Mouse (Mus musculus): Measurements from ENCODE around the gene Zswim3. TPM values are rescaled to one million over a fixed set of nuclear protein-coding genes. Genes with fewer than 3 reads are reported as not detected.
"Not testable (repeated sequence)": the region's sequence is repeated elsewhere in the genome, so short reads cannot be mapped to it uniquely, and the experiment has no call there.

Gene Zswim3
- polyA plus RNA-seq, 1 experiment, result 18.0 TPM

GRCm38 (mm10) chr2:164832032-164832747 lies 27.3 kb downstream of the Zswim3 start:
- Histone ChIP-seq H3K27me3 (ENCODE audit: control insufficient read depth, insufficient read depth, low read length) (no peaks in the 10 kb centered on the region), H3K36me3 (ENCODE audit: control insufficient read depth, insufficient read depth, low read length) (no peaks in the 10 kb centered on the region), H3K27ac (ENCODE audit: control insufficient read depth, insufficient read depth, low read depth, low read length) (no peak overlapping the region), H3K4me1 (ENCODE audit: control insufficient read depth, insufficient read depth, low read length) (peaks cover 18% of the 10 kb centered on the region), H3K4me3 (ENCODE audit: control insufficient read depth, low read depth, low read length) (no peak overlapping the region; the same call in 1 of the 2 replicates)
- TF ChIP-seq CTCF (IDR thresholded peaks at IDR 0.05; ENCODE audit: control insufficient read depth, insufficient read depth, insufficient replicate concordance, low read depth, low read length), result no peak

GRCm38 (mm10) chr2:164832748-164833301 lies 27.9 kb downstream of the Zswim3 start, which contains the start of gene Ctsa:
Gene Ctsa (plus strand): TSS chr2:164832873.
- TF ChIP-seq POLR2A (IDR thresholded peaks at IDR 0.05; ENCODE audit: control insufficient read depth, low read depth, low read length) (no peak), CTCF (IDR thresholded peaks at IDR 0.05; ENCODE audit: control insufficient read depth, insufficient read depth, insufficient replicate concordance, low read depth, low read length) (0 out of 2 replicates have a peak, but pooled peaks have one; percentile 31)
- Histone ChIP-seq H3K4me1 (ENCODE audit: control insufficient read depth, insufficient read depth, low read length) (peaks cover 18% of the 10 kb centered on the region), H3K36me3 (ENCODE audit: control insufficient read depth, insufficient read depth, low read length) (no peaks in the 10 kb centered on the region), H3K4me3 (ENCODE audit: control insufficient read depth, low read depth, low read length) (peak within 1 kb of the TSS; percentile 84), H3K27ac (ENCODE audit: control insufficient read depth, insufficient read depth, low read depth, low read length) (peak within 1 kb of the TSS; percentile 43), H3K27me3 (ENCODE audit: control insufficient read depth, insufficient read depth, low read length) (no peaks in the 10 kb centered on the region)

DNA sequence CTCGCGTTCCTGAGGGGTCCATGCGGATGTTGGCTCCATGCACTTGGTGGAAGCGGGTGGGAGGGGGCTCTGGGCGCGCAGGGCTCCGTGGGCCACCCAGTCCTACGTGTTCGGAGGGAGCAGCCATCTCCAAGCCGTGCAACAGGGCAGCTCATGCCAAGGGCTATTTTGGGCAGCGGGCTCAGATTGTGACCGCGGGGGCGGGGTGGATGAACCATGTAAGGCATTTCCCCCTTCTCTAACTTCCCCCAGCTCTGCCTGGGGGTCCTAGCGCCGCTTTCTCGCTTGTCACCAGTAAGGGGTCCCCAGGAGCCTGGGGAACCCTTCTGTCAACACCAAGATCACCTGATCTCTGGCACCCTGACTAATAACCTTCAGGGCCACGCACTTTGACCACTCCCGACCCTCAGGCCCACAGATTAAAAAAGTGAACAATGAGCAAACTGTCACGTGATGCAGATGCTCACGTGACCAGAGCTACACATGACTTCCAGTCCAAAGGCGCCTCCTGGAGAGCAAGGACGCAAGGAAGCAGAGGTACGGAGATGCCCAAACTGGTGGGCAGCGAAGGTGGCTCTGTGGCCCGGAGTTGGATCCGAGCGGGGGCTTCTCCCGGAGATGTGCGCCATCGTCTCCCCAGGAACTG lies 28.5 kb downstream of the Zswim3 start, which contains the start of gene Neurl2:
Neurl2 (minus strand) TSS at position 143 of the 646 bp plus-strand sequence.
- Histone ChIP-seq H3K27ac (ENCODE audit: control insufficient read depth, insufficient read depth, low read depth, low read length) (peak within 1 kb of the TSS; percentile 43), H3K4me3 (ENCODE audit: control insufficient read depth, low read depth, low read length) (peak within 1 kb of the TSS; percentile 84), H3K4me1 (ENCODE audit: control insufficient read depth, insufficient read depth, low read length) (peaks cover 18% of the 10 kb centered on the region), H3K27me3 (ENCODE audit: control insufficient read depth, insufficient read depth, low read length) (no peaks in the 10 kb centered on the region), H3K36me3 (ENCODE audit: control insufficient read depth, insufficient read depth, low read length) (no peaks in the 10 kb centered on the region)
- TF ChIP-seq POLR2A (IDR thresholded peaks at IDR 0.05; ENCODE audit: control insufficient read depth, low read depth, low read length) (no peak), CTCF (IDR thresholded peaks at IDR 0.05; ENCODE audit: control insufficient read depth, insufficient read depth, insufficient replicate concordance, low read depth, low read length) (no peak)

DNA sequence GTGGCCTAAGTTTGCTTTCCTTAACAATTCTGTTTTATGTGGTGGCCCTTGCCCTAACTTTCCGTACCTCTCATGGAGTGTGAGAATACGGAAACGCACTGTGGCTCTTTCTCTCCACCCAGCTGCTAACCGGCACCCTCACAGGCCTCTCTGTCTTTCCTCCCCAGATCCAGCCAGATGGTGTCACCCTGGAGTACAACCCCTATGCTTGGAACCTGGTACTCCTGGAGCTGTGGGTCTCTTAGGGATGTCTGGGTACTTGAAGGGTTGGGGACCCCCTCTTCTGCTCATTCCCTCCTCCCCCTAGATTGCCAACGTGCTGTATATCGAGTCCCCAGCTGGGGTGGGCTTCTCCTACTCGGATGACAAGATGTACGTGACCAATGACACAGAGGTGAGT lies 29.6 kb downstream of the Zswim3 start:
- no peak overlapping the region for H3K27ac ChIP-seq (ENCODE audit: control insufficient read depth, insufficient read depth, low read depth, low read length)
- H3K27me3 ChIP-seq (ENCODE audit: control insufficient read depth, insufficient read depth, low read length), result no peaks in the 10 kb centered on the region
- TF ChIP-seq POLR2A (IDR thresholded peaks at IDR 0.05; ENCODE audit: control insufficient read depth, low read depth, low read length) (no peak), CTCF (IDR thresholded peaks at IDR 0.05; ENCODE audit: control insufficient read depth, insufficient read depth, insufficient replicate concordance, low read depth, low read length) (no peak)
- H3K36me3 ChIP-seq (ENCODE audit: control insufficient read depth, insufficient read depth, low read length), result no peaks in the 10 kb centered on the region
- peaks cover 18% of the 10 kb centered on the region for H3K4me1 ChIP-seq (ENCODE audit: control insufficient read depth, insufficient read depth, low read length)
- H3K4me3 ChIP-seq (ENCODE audit: control insufficient read depth, low read depth, low read length), result no peak overlapping the region; the same call in 1 of the 2 replicates

DNA sequence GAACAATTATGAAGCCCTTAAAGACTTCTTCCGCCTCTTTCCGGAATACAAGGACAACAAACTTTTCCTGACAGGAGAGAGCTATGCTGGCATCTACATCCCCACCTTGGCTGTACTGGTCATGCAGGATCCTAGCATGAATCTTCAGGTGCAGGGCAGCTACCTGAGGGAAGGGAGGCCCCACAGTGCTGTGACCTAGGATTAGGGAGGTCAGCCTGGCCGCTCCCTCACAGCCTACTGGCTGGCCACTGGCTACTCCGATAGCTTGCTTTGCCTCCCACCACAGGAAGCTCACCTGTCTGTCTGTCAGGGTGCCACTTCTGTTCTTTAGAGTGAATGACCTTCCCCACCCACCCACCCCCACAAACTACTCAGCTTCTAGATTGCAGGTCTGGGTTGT lies 30.3 kb downstream of the Zswim3 start:
- TF ChIP-seq CTCF (IDR thresholded peaks at IDR 0.05; ENCODE audit: control insufficient read depth, insufficient read depth, insufficient replicate concordance, low read depth, low read length) (no peak), POLR2A (IDR thresholded peaks at IDR 0.05; ENCODE audit: control insufficient read depth, low read depth, low read length) (no peak)
- Histone ChIP-seq H3K27me3 (ENCODE audit: control insufficient read depth, insufficient read depth, low read length) (no peaks in the 10 kb centered on the region), H3K4me3 (ENCODE audit: control insufficient read depth, low read depth, low read length) (no peak overlapping the region), H3K4me1 (ENCODE audit: control insufficient read depth, insufficient read depth, low read length) (peaks cover 18% of the 10 kb centered on the region), H3K27ac (ENCODE audit: control insufficient read depth, insufficient read depth, low read depth, low read length) (no peak overlapping the region), H3K36me3 (ENCODE audit: control insufficient read depth, insufficient read depth, low read length) (no peaks in the 10 kb centered on the region)

DNA sequence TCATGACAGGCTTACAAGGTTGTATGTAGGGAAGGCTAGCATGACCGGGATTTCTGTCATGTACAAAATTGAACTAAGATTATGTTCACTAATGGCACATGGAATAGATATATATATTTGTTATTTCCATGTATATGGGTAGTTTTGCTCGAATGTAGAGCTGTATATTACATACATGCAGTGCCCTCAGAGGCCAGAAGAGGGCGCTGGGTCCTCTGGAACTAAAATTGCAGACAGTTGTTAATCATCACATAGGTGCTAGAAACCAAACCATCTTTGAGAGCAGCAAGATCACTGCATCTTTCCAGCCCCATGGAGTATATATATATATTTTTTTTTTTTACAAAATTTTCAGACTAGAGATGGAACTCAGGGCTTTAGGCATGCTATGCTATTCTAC lies 40.9 kb downstream of the Zswim3 start:
- Histone ChIP-seq H3K4me1 (ENCODE audit: control insufficient read depth, insufficient read depth, low read length) (peaks cover 2% of the 10 kb centered on the region; the same call in 1 of the 2 replicates), H3K36me3 (ENCODE audit: control insufficient read depth, insufficient read depth, low read length) (no peaks in the 10 kb centered on the region), H3K4me3 (ENCODE audit: control insufficient read depth, low read depth, low read length) (no peak overlapping the region), H3K27me3 (ENCODE audit: control insufficient read depth, insufficient read depth, low read length) (no peaks in the 10 kb centered on the region), H3K27ac (ENCODE audit: control insufficient read depth, insufficient read depth, low read depth, low read length) (no peak overlapping the region)
- TF ChIP-seq CTCF (IDR thresholded peaks at IDR 0.05; ENCODE audit: control insufficient read depth, insufficient read depth, insufficient replicate concordance, low read depth, low read length) (no peak; the same call in 1 of the 2 replicates), POLR2A (IDR thresholded peaks at IDR 0.05; ENCODE audit: control insufficient read depth, low read depth, low read length) (no peak)

DNA sequence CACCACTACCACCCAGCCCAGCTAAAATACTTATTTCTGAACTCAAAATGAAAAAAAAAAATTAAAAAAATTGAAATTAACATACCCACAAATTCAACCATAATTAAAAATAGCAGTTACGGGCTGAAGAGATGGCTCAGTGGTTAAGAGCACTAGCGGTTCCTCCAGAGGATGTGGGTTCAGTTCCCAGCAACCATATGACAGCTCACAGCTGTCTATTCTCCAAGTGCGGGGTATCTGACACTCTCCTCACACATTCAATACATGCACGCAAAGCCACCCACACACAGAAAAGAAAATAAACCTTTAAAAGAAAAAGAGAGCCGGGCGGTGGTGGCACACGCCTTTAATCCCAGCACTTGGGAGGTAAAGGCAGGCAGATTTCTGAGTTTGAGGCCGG lies 45.2 kb downstream of the Zswim3 start:
- no peak overlapping the region for H3K27ac ChIP-seq (ENCODE audit: control insufficient read depth, insufficient read depth, low read depth, low read length)
- no peaks in the 10 kb centered on the region for H3K27me3 ChIP-seq (ENCODE audit: control insufficient read depth, insufficient read depth, low read length)
- H3K4me3 ChIP-seq (ENCODE audit: control insufficient read depth, low read depth, low read length), result no peak overlapping the region
- peaks cover 2% of the 10 kb centered on the region; the same call in 1 of the 2 replicates for H3K4me1 ChIP-seq (ENCODE audit: control insufficient read depth, insufficient read depth, low read length)
- no peaks in the 10 kb centered on the region for H3K36me3 ChIP-seq (ENCODE audit: control insufficient read depth, insufficient read depth, low read length)
- TF ChIP-seq POLR2A (IDR thresholded peaks at IDR 0.05; ENCODE audit: control insufficient read depth, low read depth, low read length) (no peak), CTCF (IDR thresholded peaks at IDR 0.05; ENCODE audit: control insufficient read depth, insufficient read depth, insufficient replicate concordance, low read depth, low read length) (no peak)

- H3K27ac ChIP-seq (ENCODE audit: control insufficient read depth, insufficient read depth, low read depth, low read length); H3K27me3 ChIP-seq (ENCODE audit: control insufficient read depth, insufficient read depth, low read length); H3K4me3 ChIP-seq (ENCODE audit: control insufficient read depth, low read depth, low read length); H3K36me3 ChIP-seq (ENCODE audit: control insufficient read depth, insufficient read depth, low read length); H3K4me1 ChIP-seq (ENCODE audit: control insufficient read depth, insufficient read depth, low read length): not testable (repeated sequence)
These were observed 50.7 kb downstream of the Zswim3 start for GRCm38 (mm10) chr2:164855572-164855971.
